Mouse (Mus musculus): ENCODE results near the gene Col6a3.
A peak's percentile ranks its signal among the peaks of the same experiment; 100 is the strongest.

The Col6a3 gene

DNA sequence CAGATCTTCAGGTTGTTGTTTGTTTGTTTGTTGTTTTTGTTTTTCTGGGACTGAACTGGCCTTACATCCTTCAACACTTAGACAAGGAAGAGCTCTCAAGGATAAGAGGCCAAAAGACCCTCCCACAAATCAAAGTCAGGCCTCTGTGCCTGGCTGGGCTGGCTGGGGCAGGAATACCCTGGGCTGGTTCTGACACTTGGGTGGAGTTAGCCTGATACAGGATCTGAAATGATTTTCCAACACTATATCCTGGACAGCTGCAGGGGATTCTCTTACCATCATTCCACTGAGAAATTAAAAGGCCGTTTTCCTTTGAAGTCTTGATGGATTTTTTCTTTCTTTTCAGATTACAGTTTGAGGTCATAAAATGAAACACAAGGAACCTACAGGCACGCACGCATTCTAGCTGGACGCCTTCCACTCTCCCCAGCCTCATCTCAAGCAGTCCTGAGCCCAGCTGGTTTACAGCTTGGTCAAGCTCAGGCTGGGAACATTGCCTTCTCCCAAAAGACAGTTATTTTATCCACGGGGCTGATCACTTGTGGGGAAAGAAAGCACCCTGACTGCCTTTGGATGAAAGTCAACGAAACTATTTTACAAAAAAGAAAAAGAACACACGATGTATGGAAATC, 123.0 kb downstream of the Col6a3 start:
- peak; percentile 44 for DNase-seq

DNA sequence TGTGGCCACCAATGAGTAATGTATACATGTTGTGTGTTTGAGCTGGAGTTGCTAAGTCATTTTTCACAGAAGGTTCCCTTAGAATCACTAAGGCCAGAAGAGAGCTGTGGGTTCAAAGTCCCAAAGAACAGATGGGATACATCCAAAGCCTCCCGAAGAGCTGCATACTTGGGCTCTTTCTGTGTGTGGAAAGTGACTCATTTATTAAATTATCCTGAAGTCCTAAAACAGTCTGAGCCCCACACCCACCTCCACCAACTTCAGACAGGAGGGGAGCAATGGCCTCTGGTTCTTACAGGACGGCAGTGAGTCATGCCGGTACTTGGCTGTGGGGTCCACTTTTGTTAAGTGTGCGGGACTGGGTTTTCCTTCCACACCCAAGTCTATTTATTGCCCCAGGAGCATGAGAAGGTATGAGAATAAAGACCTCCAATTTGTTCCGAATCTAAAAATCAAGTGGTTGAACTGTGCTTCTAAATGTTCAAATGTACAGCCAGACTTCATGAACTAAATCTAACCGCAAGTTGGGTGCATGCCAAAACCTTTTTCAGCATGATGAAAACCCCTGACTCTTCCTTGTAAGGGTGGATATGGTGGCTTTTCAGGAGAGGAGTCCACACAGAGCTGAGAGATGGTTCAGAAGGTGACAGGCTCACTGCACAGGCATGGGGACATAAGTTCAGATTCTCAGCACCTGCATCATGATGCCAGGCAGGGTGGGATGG, 124.8 kb downstream of the Col6a3 start:
- DNase-seq = no peak

GRCm38 (mm10) chr1:90716258-90716657, 127.5 kb downstream of the Col6a3 start:
- DNase-seq = peak; percentile 80
